Mouse (Mus musculus): Measurements from ENCODE around the gene Fgf18.

DNA sequence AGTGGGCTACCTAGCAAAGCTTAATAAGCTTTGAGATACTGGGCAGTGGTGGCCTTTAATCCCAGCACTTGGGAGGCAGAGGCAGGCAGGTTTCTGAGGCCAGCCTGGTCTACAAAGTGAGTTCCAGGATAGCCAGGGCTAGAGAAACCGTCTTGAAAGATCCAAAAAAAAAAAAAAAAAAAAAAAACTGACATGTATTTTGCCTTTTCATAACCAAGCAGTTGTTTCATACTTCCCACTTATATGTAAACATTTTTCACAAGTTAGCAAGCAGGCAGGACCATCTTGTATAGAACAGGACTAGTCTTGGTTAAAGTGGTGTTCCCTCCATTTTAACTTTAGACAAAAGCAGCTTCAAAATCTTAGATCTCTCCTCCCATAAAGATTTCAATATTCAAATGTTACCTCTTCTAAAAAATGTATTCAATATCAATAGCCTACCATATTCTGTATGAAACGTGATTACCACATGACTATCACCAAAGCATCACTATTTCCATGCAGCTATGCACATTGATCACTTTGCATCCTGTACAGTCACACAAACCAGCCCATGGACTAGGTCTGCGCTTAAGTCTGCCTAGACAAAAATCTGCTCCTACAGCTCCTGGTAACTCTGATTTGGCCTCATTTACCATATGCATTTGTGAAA is 4.1 kb upstream of the Fgf18 start:
- no peak for TF ChIP-seq CTCF (IDR thresholded peaks at IDR 0.05; ENCODE audit: insufficient read depth, low read depth, low read length)
- no peak for TF ChIP-seq POLR2A (IDR thresholded peaks at IDR 0.05; ENCODE audit: insufficient read depth, low read depth, low read length)

Data from olfactory bulb, adult 2 months (tissue).